8 mouse cellular contexts compared by ENCODE assay signal in the genomic region with DNA sequence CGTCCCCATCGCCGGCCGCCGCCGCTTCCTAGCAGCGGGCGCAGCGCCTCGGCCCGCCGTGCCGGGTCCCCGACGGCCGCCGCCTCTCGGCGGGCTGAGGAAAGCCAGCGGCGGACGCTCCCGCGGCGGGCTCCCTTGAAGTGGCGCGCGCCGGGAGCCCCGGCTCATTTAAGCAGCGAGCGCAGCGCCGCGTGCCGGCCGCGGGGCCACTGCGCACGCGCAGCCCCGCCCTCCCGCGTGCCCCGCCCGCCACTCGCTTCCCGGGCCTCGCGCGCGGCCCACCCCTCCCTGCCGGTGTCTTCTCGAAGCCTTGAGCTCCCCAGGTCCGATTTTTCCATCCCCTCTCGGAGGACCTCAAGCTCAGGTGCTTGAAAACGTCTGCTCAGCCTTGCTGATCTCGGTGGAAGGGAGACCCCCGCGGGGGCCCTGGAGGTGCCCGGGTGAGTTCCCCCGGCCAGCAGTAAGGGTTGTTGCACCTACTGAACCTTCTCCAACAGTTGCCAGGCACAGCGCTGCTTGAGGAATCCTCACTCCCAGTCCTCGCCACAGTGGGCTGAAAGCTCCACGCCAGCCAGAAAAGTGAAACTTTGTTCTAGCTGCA. TPM values are rescaled to one million over a fixed set of nuclear protein-coding genes. Genes with fewer than 3 reads are reported as not detected.
DNase-seq lines count a peak whose midpoint lies in the region; ATAC-seq lines count a peak whose summit lies in the region.

TSS of gene Neto2 (minus strand) at position 174 of the 601 bp plus-strand sequence.

- peak; percentile 65 for ATAC-seq in megakaryocyte, adult 5-6 weeks (ENCODE audit: poor library complexity, severe bottlenecking)

- DNase-seq in WW6 (ENCODE audit: low read depth, low spot score), result peak; percentile 40
- DNase-seq in cerebellum, postnatal 4 days (ENCODE audit: low spot score in 2 of 2), result peak; percentile 60 to 83
- DNase-seq in gastrocnemius, adult 18-20 months (ENCODE audit: low spot score), result peak; percentile 26
- DNase-seq in hindlimb bud, embryonic 11.5 days (ENCODE audit: extremely low spot score, low read depth, low spot score), result peak; percentile 6
- DNase-seq in left cerebral cortex, adult 8-10 months (ENCODE audit: low spot score in 2 of 2), result peak; percentile 63 to 67
- DNase-seq in right cerebral cortex, adult 2 months (ENCODE audit: low spot score in 2 of 2), result peak; percentile 72 to 77
- DNase-seq in urinary bladder, postnatal 10 days (ENCODE audit: low spot score), result peak; percentile 9

RNA-seq across cellular contexts. Expression of gene Neto2, which starts in this region (rescaled TPM):
- total RNA-seq in gastrocnemius, adult 18-20 months (2021), result 1 to 10 TPM; 1.8 to 3.1 TPM
- total RNA-seq in left cerebral cortex, adult 8-10 months (2022), result 10 to 100 TPM; 57.4 to 73.8 (median 60.2) TPM
- 4.0 TPM in 2 replicates for total RNA-seq in megakaryocyte, adult 5-6 weeks (2015)
- 2.2 and 4.7 TPM in 2 replicates for total RNA-seq in megakaryocyte, adult 5-6 weeks (2017)

Comparison
In these comparisons a context has a peak if more than half of its experiments do, and no peak if none do; other contexts are left out.
1. Peak in every context shown above with its lines: DNase-seq and ATAC-seq.
2. RNA of gene Neto2 (total RNA-seq): 57.4 to 73.8 TPM in left cerebral cortex, adult 8-10 months; 2.2 to 4.7 TPM in megakaryocyte, adult 5-6 weeks and 1.8 to 3.1 TPM in gastrocnemius, adult 18-20 months; every median in the first group is over 10 times any median in the second.
3. DNase-seq: peak in every context shown above with its lines; median percentile 74 in right cerebral cortex, adult 2 months; 72 in cerebellum, postnatal 4 days; 65 in left cerebral cortex, adult 8-10 months; 40 in WW6; 26 in gastrocnemius, adult 18-20 months; 9 in urinary bladder, postnatal 10 days; 6 in hindlimb bud, embryonic 11.5 days.